Mouse (Mus musculus): ENCODE results near the gene Golph3l.

Golph3l gene

DNA sequence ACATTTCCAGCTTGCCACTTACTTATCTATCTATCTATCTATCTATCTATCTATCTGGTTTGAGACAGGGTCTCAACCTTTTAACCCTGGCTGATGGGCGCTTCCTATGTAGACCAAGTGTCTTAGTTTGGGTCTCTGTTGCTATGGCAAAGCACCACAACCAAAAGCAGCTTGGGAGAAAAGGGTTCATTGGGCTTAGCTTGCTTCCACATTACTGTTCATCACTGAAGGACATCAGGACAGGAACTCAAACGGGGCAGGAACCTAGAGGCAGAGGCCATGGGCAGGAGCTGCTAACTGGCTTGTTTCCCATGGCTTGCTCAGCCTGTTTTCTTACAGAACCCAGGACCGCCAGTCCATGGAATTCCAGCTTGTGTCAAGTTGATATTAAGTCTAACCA lies 68.4 kb downstream of the Golph3l start:
- no peak for DNase-seq

DNA sequence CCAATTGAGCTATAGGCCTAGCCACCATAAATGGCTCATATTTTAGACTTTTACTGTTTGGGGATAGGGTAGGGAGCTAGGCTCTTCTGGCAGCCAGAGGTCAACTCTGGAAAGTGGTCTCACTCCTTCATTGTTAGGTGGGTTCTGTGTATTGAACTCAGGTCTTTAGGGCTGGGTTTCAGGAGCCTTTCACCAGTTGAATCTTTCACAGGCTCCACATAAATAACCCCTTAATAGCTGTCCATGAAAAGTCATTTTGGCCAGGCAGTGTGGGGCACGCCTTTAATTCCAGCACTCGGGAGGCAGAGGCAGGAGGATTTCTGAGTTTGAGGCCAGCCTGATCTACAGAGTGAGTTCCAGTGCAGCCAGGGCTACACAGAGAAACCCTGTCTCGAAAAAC lies 69.0 kb downstream of the Golph3l start:
- no peak for DNase-seq

DNA sequence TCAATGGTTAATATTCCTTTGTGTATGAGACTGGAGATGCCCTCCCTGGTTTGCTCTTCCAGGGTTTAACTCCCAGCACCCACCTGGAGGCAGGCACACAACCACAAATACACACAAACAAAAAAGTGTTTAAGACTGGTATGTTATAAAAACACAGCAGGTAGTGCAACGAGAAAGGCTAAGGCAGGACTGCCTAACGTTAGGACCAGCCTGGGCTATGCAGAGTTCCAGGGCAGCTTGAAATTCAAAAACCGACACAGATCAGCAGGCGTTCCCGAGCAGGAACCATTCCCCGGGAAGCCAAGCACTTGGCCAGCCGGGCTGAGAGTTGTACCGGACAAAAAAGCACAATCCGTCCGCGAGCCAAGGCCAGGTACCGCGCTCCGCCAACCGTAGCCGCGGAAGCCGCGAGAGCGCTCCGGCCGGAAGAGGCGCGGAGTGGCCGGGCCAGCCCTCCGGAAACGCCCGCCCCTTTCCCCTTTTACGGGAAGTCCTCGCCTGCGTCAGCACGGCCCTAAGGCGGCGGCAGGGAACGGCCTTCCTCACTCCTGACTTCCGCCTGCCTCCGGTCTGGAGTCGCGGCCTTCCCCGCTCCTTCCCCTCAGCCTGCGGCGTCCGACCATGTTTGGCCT lies 69.6 kb downstream of the Golph3l start, which contains the start of gene Mcl1:
Gene Mcl1, plus strand, starts transcription at position 553 of the 632 bp plus-strand sequence.
- peak; percentile 97 for DNase-seq

DNA sequence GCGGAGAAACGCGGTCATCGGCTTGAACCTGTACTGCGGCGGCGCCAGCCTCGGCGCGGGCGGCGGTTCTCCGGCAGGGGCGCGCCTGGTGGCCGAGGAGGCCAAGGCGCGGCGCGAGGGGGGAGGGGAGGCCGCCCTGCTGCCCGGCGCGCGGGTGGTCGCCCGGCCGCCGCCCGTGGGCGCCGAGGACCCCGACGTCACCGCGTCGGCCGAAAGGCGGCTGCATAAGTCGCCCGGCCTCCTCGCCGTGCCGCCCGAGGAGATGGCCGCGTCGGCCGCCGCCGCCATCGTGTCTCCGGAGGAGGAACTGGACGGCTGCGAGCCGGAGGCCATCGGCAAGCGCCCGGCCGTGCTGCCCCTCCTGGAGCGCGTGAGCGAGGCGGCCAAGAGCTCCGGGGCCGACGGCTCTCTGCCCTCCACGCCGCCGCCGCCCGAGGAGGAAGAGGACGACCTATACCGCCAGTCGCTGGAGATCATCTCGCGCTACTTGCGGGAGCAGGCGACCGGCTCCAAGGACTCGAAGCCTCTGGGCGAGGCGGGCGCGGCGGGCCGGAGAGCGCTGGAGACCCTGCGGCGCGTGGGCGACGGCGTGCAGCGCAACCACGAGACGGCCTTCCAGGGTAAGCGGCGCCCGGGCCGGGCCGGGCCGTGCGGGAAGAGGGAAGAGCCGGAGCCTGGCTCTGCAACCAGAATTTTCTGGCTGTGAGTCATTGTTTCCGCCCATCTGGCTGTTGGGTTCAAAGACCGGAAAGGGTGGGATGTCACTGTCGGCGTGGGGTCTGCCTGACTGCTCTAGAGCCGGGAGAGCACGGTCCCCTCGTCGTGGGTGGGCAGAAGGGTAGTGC lies 70.4 kb downstream of the Golph3l start:
- DNase-seq, result peak; percentile 90

DNA sequence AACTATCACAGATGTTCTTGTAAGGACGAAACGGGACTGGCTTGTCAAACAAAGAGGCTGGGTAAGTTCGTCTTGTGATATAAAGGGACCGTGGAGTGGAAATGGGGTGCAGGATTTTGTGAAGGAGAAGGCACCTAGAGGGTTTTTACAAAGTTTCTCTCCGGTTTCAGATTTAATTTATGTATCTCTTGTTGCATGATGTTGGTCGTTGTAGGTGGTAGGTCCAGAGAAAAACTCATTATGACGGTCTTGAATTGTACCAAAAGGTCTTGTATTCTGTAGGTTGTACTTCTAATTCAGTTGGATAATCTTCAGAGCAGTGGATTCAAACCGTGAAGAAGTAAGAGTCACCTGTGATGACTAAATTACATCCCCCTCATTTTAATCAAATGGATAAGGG lies 71.2 kb downstream of the Golph3l start:
- no peak for DNase-seq

GRCm38 (mm10) chr3:95660788-95661478 lies 72.2 kb downstream of the Golph3l start:
- no peak for DNase-seq

DNA sequence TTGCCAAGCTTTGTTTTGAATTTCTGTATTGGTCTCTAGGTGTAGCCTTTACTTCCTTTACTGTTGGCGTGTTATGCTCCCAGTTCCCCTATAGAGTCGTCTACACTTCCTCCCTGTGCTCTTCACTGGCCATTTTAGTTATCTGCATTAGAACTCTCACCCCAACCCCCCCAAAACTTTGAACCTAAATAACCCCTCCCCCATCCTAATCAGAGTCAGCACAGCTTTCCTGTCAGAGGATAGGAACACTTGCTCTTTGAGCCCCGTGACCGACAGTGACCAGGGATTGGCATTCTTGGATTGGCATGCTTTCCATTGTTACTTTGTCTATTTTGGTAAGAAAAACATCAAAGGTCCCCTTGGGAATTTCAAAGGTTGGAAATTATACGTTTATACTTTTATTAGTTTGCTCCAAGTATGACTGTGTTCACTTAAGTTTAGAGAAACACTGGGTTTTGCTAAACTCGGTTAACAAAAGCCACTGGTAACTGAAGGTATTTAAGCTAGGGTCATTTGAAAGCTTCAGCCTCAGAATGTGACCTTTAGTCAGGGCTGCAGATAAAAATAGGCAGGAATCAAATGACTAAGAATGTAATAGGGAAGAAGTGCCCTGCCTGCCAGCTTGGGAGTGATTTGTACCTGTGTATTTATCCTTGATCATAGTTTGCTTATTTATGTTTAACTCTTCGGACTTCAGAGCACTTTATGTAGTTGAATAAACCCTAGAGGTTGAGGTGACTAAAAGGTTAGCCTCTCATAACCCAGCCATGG lies 73.4 kb downstream of the Golph3l start:
- no peak for DNase-seq

- no peak for DNase-seq
Observed at GRCm38 (mm10) chr3:95662724-95663449, 74.2 kb downstream of the Golph3l start.

DNA sequence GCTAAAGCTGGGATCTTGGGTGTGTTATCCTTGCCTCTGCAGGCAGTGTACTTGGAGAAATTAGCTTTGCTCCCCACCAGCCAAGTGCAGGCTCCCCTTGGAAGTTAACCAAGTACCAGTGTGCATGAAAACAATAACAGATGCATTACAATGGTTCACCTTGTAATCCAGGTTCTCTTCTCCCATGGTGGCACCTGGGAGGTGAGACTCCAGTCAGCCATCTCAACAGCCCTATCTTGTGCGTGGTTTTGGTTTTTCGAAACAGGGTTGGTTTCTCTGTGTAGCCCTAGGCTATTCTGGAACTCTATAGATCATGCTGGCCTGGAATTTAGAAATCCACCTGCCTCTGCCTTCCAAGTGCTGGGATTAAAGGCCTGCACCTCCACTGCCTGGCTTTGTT lies 74.8 kb downstream of the Golph3l start:
- DNase-seq, result no peak

- DNase-seq, result no peak
Observed at GRCm38 (mm10) chr3:95663969-95664608, 75.4 kb downstream of the Golph3l start.

- DNase-seq, result no peak
Observed at GRCm38 (mm10) chr3:95664940-95665352, 76.2 kb downstream of the Golph3l start.

DNA sequence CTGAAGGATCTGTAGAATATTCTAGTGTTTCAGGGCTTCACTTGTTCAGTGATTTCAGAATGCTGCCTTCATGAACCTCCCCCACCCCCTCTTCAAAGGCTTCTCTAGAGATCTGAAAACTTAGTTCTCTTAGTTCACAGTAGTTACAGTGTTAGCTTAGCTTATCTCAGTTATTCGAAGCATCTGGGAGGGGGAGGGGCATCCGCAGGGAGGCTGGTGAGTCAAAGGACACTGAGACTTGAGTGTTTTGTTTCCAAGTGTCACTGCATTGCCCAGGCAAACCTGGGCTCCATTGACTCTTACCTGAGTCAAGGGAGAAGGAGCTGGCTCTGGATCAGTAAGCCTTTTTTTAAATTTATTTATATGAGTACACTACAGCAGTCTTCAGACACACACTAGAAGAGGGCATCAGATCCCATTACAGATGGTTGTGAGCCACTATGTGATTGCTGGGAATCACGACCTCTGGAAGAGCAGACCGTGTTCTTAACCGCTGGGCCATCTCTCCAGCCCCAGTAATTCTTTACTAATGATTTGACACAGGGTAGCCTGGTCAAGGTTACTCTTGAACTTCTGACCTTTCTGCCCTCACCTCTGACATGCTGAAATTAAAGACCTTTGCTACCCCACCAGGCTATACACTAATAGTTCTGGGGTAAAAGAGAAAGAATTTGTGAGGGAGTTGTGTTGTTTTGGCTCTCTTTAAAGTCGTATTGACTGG lies 77.5 kb downstream of the Golph3l start:
- DNase-seq, result no peak

DNA sequence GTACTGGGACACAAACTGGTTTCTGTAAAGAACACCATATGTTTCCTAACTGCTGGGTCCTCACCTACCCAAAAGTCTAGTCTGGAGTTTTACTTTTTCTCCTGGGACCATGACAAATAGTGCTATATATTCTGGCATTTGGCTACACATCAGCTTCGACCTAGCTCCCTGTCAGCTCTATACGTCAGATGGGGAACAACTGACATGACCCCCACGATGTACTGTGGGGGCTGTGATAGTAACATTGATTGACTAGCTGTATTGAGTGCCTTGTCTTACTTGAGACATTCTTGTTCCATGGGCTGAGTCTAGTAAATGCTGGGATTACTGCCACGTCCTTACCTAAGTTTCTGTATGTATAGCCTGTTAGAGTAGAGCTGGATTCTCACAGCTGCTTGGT lies 78.8 kb downstream of the Golph3l start:
- no peak for DNase-seq

GRCm38 (mm10) chr3:95668026-95668425 lies 79.3 kb downstream of the Golph3l start:
- peak; percentile 37 for DNase-seq
